Mouse (Mus musculus) heart, adult 2 months (tissue): Measurements from ENCODE around the gene Crybg1. TPM values are rescaled to one million over a fixed set of nuclear protein-coding genes. Genes with fewer than 3 reads are reported as not detected.

Source experiments
- DNase-seq, 2 experiments: peaks; one replicate each; pipeline ENCODE4 v3.0.0; 2021
- H3K27ac ChIP-seq: fragments of 200-600 bp; 2 replicates; pipeline ENCODE4 v1.8.1; 2022
- H3K27me3 ChIP-seq: fragments of 200-500 bp; 2 replicates; pipeline ENCODE4 v1.6.1; 2012; ENCODE audit warnings: mild to moderate bottlenecking, low read length, inconsistent platforms, mixed read lengths; ENCODE audit not compliant: control insufficient read depth, insufficient read depth
- H3K36me3 ChIP-seq: fragments of 200-500 bp; 2 replicates; pipeline ENCODE4 v1.6.1; 2012; ENCODE audit warnings: low read length, inconsistent platforms; ENCODE audit not compliant: control insufficient read depth, insufficient read depth
- H3K4me1 ChIP-seq: fragments of 200-500 bp; 2 replicates; pipeline ENCODE4 v1.6.1; 2011; ENCODE audit warnings: low read length; ENCODE audit not compliant: control insufficient read depth, insufficient read depth
- H3K4me3 ChIP-seq: fragments of 200-600 bp; 2 replicates; pipeline ENCODE4 v1.8.1; 2022
- H3K79me2 ChIP-seq: fragments of 200-500 bp; replicated peaks from 2 replicates; pipeline ENCODE4 v1.6.1; 2012; ENCODE audit warnings: mild to moderate bottlenecking, inconsistent platforms, low read length, moderate library complexity, mixed read lengths; ENCODE audit not compliant: control insufficient read depth, insufficient read depth
- H3K9ac ChIP-seq: fragments of 200-500 bp; 2 replicates; pipeline ENCODE4 v1.6.1; 2012; ENCODE audit warnings: low read depth, mild to moderate bottlenecking, control low read depth, inconsistent platforms, low read length, mixed read lengths
- CTCF ChIP-seq: fragments of 200-600 bp; IDR thresholded peaks from 2 replicates; pipeline ENCODE4 v1.8.1; 2022; ENCODE audit warnings: antibody characterized with exemption, mild to moderate bottlenecking, moderate library complexity
- EP300 ChIP-seq: fragments of 200-500 bp; IDR thresholded peaks from 2 replicates; pipeline ENCODE4 v1.6.1; 2011; ENCODE audit warnings: low read depth, low read length, control low read depth; ENCODE audit not compliant: insufficient read depth
- POLR2A ChIP-seq: fragments of 200-500 bp; IDR thresholded peaks from 2 replicates; pipeline ENCODE4 v1.6.1; 2011; ENCODE audit warnings: mild to moderate bottlenecking, low read depth, low read length, control low read depth; ENCODE audit not compliant: insufficient read depth
- WGBS: fragments of 180-500 bp; shearing (Covaris S2); methylation state at CpG from one replicate; pipeline ENCODE4 v1.1.7; 2018; 5-methylcytosine and 5-hydroxymethylcytosine counted together
- intact Hi-C: fragments of 180-260 bp; cut with DNase I; formaldehyde crosslinking; loops from one replicate; pipeline ENCODE4 v1.15.1; 2025
- polyA plus RNA-seq: library from polyadenylated mRNA; depleted of rRNA; stranded (reverse); fragments of >200 nt; gene quantifications from 2 replicates; pipeline ENCODE4 v1.2.3, GENCODE M21; 2012
- total RNA-seq, 2 experiments: library from RNA; stranded (reverse); gene quantifications; 2 replicates each; pipeline ENCODE4 v1.2.3; 2021

The Crybg1 gene
- total and polyA plus RNA-seq, 3 experiments: 1.1 to 2.9 (median 2.8) TPM

DNA sequence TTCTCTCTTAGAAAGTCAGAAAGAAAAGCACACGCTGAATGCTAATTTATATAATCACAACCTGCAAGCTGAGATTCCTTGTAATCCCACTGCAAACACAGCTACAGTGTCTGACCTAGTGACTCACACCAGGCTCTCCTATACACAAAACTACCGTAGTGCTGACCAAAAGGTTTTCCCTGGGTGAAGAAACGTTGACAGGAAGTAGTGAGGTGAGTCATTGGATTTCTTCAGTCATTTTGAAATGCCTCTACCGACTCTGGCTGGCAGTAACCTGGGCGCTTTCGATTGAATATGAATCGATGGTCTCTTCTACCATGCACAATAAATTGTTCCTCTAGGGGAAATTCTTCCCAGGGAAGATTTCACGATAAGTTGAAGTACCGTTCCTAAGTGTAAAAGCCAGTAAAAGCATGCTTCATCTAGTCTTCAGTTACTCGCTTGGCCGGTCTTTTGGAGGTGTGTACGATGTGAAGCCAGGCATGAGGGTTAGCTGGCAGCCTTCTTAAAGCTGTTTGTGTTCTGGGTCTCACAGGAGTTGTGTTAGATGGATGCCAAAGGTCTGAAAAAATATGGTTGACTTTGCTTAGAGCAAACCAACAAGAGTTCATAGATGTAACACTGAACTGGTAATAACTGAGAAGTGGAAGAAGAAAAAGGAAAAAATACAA, 36.5 kb downstream of the Crybg1 start:
- Histone ChIP-seq H3K27ac (no peak overlapping the region), H3K9ac (no peak overlapping the region), H3K4me1 (no peaks in the 10 kb centered on the region), H3K4me3 (no peak overlapping the region), H3K79me2 (no peaks in the 10 kb centered on the region), H3K27me3 (no peaks in the 10 kb centered on the region), H3K36me3 (no peaks in the 10 kb centered on the region)
- intact Hi-C loops: no loop called here
- no peak for TF ChIP-seq CTCF
- TF ChIP-seq POLR2A: no peak
- no peak for TF ChIP-seq EP300
- whole genome bisulfite sequencing: 78% methylated on average over 12 of the region's 12 CpGs
- no peak for DNase-seq

DNA sequence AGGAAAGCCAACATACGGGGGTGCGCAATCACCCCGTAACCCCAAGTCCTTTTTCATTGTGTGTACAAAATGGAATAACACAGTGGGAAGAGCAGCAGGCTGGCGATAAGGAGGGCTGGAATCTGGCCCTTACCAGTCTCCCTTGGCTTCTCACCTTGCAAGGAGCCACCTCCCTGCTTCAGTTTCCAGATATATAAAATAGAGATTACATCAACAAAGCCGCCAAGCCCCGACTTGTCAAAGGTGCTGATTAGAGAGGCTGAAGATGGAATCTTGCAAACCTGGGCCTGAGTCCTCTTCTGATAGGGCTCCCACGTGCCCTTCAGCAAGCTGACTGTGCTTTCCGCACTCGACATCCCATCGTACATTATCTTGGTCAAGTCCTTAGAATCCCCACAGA, 37.5 kb downstream of the Crybg1 start:
- H3K27ac ChIP-seq: no peak overlapping the region
- DNase-seq: no peak
- no peak for TF ChIP-seq POLR2A
- TF ChIP-seq EP300: no peak
- no peak for TF ChIP-seq CTCF
- no peaks in the 10 kb centered on the region for H3K36me3 ChIP-seq
- intact Hi-C loops: no loop called here
- H3K79me2 ChIP-seq: no peaks in the 10 kb centered on the region
- H3K4me1 ChIP-seq: no peaks in the 10 kb centered on the region
- H3K9ac ChIP-seq: no peak overlapping the region
- 76% methylated on average over 10 of the region's 10 CpGs for WGBS
- H3K4me3 ChIP-seq: no peak overlapping the region
- no peaks in the 10 kb centered on the region for H3K27me3 ChIP-seq

DNA sequence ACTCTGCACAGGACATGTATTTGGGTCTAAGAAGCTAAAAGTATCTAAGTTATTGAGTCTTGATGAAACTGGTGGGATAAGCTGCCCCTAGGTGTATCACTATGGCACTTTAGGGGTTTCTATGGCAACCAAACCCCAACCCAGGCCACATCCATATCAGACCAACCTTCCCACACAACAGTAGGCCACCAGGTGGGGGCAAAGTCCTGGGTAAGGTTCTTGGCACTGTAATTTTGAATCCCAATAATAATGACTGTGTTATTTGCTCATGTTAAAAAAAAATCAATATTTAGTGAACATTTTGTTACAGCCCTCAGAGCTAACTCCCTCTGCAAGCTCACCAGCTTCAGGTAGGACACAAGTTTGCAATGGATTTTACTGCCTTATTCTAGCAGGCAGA, 38.2 kb downstream of the Crybg1 start:
- Histone ChIP-seq H3K27ac (no peak overlapping the region), H3K79me2 (no peaks in the 10 kb centered on the region), H3K4me1 (no peaks in the 10 kb centered on the region), H3K27me3 (no peaks in the 10 kb centered on the region), H3K9ac (no peak overlapping the region), H3K4me3 (no peak overlapping the region), H3K36me3 (no peaks in the 10 kb centered on the region)
- no peak for DNase-seq
- TF ChIP-seq EP300 (no peak), POLR2A (no peak), CTCF (no peak)
- intact Hi-C loops: no loop called here

DNA sequence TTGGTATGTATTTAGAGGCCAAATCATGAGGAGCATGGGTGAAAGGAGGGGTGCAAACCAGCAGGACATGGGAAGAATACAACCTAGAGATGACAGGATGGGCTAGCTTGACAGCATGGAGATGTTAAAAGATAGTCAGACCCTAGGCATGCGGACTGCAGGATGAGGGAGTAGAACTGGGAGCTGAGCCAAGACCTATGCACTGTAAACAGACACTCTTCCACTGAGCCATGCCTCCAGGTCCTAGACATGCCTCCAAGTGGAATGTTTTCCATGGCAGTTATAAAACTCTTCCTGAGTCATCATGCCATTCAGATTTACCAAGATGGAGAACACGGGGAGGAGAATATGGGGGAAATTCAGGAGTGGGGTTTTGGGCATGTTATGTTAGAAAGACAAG, 53.9 kb downstream of the Crybg1 start:
- TF ChIP-seq EP300: no peak
- TF ChIP-seq POLR2A: no peak
- TF ChIP-seq CTCF: no peak
- 39% methylated on average over 2 of the region's 2 CpGs for WGBS

DNA sequence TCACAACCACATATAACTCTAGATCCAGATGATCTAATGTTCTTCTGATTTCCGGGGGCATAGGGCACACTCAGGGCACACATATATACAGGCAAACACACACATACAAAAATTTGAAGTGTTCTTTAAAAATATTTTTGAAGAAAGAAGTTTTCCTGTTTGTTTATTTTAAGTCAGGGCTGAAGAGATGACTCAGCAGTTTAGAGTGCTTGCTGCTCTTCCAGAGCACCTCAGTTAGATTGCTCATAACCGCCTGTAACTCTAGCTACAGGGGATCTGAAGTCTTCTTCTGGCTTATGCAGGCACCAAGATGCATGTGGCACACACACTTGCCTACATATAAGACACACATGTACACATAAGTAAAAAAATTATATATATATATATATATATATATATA, 56.9 kb downstream of the Crybg1 start:
- Histone ChIP-seq H3K27ac (no peak overlapping the region), H3K27me3 (no peaks in the 10 kb centered on the region), H3K36me3 (no peaks in the 10 kb centered on the region), H3K4me3 (no peak overlapping the region), H3K4me1 (no peaks in the 10 kb centered on the region), H3K9ac (no peak overlapping the region), H3K79me2 (no peaks in the 10 kb centered on the region)
- WGBS: 89% methylated on average over 2 of the region's 2 CpGs
- no peak for DNase-seq
- no peak for TF ChIP-seq CTCF
- TF ChIP-seq EP300: no peak
- no peak for TF ChIP-seq POLR2A
- intact Hi-C loops: no loop called here

More for the DNA sequence above, 53.9 kb downstream of the Crybg1 start:
- no peak overlapping the region for H3K4me3 ChIP-seq
- no peaks in the 10 kb centered on the region for H3K79me2 ChIP-seq
- DNase-seq: no peak
- H3K27ac ChIP-seq: no peak overlapping the region
- intact Hi-C loops: no loop called here
- H3K36me3 ChIP-seq: no peaks in the 10 kb centered on the region
- no peak overlapping the region for H3K9ac ChIP-seq
- no peaks in the 10 kb centered on the region for H3K27me3 ChIP-seq
- H3K4me1 ChIP-seq: no peaks in the 10 kb centered on the region

DNA sequence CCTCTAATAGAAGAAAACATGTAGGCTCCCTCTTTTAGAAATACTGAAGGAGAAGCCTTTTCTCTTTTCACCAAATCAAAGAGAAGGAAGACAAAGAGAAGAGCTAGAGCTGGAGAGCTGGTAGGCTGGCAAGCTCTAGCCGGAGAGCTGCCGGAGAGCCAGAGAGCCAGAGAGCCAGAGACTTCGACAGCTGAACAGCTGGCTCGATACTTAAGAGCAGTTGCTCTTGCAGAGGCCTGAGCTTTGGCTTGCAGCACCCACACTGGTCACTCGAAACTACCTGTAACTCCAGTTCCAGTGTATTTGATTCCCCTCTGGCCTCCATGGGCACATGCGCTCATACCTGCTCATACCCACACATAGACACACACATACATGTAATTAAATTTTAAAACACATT, 68.3 kb downstream of the Crybg1 start:
- Histone ChIP-seq H3K4me3 (no peak overlapping the region), H3K79me2 (no peaks in the 10 kb centered on the region), H3K4me1 (no peaks in the 10 kb centered on the region), H3K9ac (no peak overlapping the region), H3K36me3 (no peaks in the 10 kb centered on the region), H3K27ac (no peak overlapping the region), H3K27me3 (no peaks in the 10 kb centered on the region)
- WGBS: 71% methylated on average over 6 of the region's 6 CpGs
- no peak for DNase-seq
- intact Hi-C loops: no loop called here
- TF ChIP-seq EP300 (no peak), CTCF (no peak), POLR2A (no peak)
